Mouse (Mus musculus): ENCODE measurements at regions not wholly inside any gene's neighbourhood (a gene's known extent, or its start where the extent isn't known, plus 50 kb on each side); places are given as distances from the start of the nearest gene placed in this dataset.
"Not testable (repeated sequence)": the region's sequence is repeated elsewhere in the genome, so short reads cannot be mapped to it uniquely, and the experiment has no call there.

- 62% methylated on average over 8 of the region's 8 CpGs for WGBS
- ATAC-seq (ENCODE audit: low FRiP score, low TSS enrichment): no peak
Observed at GRCm38 (mm10) chr4:23341240-23341639, 853.1 kb upstream of the Pou3f2 start.

DNA sequence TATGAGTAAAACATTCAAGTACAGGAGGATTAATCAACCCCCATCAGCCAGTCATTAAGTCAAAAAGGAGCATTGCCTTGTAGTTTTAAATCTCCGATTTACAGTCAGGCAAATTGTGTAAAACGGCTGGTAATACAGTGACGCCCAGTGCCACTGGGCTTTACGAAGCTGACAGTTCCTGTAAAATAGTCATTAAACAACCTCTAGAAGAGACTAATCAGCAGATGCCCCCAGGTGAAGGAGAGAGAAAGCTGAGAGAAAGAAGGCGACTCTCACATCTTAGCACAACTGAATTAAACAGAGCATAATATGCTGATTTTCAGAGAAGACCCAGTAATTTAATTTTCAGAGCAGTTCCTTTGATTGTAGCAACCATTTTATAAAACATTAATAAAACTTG lies 850.3 kb upstream of the Pou3f2 start:
- Histone ChIP-seq H3K9ac (ENCODE audit: low read depth, low read length) (no peak overlapping the region), H3K36me3 (ENCODE audit: control insufficient read depth, insufficient read depth, low read length) (no peaks in the 10 kb centered on the region), H3K9me3 (ENCODE audit: control insufficient read depth, low read length) (no peaks in the 10 kb centered on the region), H3K4me1 (ENCODE audit: control insufficient read depth, insufficient read depth, low read length) (no peaks in the 10 kb centered on the region), H3K27me3 (ENCODE audit: control insufficient read depth, insufficient read depth, low read length) (no peaks in the 10 kb centered on the region), H3K27ac (ENCODE audit: low read depth, low read length) (no peak overlapping the region), H3K4me2 (replicated peaks; ENCODE audit: low read depth, low read length) (no peak overlapping the region), H3K4me3 (ENCODE audit: low read length) (no peak overlapping the region)
- WGBS: 68% methylated on average over 5 of the region's 5 CpGs
- no peak for ATAC-seq (ENCODE audit: low FRiP score, low TSS enrichment)

More at GRCm38 (mm10) chr4:23341240-23341639, 853.1 kb upstream of the Pou3f2 start:
- Histone ChIP-seq H3K4me1 (ENCODE audit: control insufficient read depth, insufficient read depth, low read length) (no peaks in the 10 kb centered on the region), H3K27me3 (ENCODE audit: control insufficient read depth, insufficient read depth, low read length) (no peaks in the 10 kb centered on the region), H3K9ac (ENCODE audit: low read depth, low read length) (no peak overlapping the region), H3K4me3 (ENCODE audit: low read length) (no peak overlapping the region), H3K4me2 (replicated peaks; ENCODE audit: low read depth, low read length) (no peak overlapping the region), H3K27ac (ENCODE audit: low read depth, low read length) (no peak overlapping the region), H3K36me3 (ENCODE audit: control insufficient read depth, insufficient read depth, low read length) (no peaks in the 10 kb centered on the region), H3K9me3 (ENCODE audit: control insufficient read depth, low read length) (no peaks in the 10 kb centered on the region)

- ATAC-seq (ENCODE audit: low FRiP score, low TSS enrichment): no peak
- 5% methylated on average over 2 of the region's 2 CpGs for WGBS
- no peaks in the 10 kb centered on the region for H3K27me3 ChIP-seq (ENCODE audit: control insufficient read depth, insufficient read depth, low read length)
Observed at GRCm38 (mm10) chr4:23300617-23301016, 812.5 kb upstream of the Pou3f2 start.

GRCm38 (mm10) chr4:23280087-23280486 lies 791.9 kb upstream of the Pou3f2 start:
- no peaks in the 10 kb centered on the region for H3K27me3 ChIP-seq (ENCODE audit: control insufficient read depth, insufficient read depth, low read length)
- no peaks in the 10 kb centered on the region for H3K4me1 ChIP-seq (ENCODE audit: control insufficient read depth, insufficient read depth, low read length)
- H3K4me3 ChIP-seq (ENCODE audit: low read length): no peak overlapping the region
- no peaks in the 10 kb centered on the region for H3K36me3 ChIP-seq (ENCODE audit: control insufficient read depth, insufficient read depth, low read length)
- WGBS: 72% methylated on average over 6 of the region's 6 CpGs
- H3K27ac ChIP-seq (ENCODE audit: low read depth, low read length): no peak overlapping the region
- H3K9ac ChIP-seq (ENCODE audit: low read depth, low read length): no peak overlapping the region
- H3K4me2 ChIP-seq (replicated peaks; ENCODE audit: low read depth, low read length): no peak overlapping the region
- no peaks in the 10 kb centered on the region for H3K9me3 ChIP-seq (ENCODE audit: control insufficient read depth, low read length)
- no peak for ATAC-seq (ENCODE audit: low FRiP score, low TSS enrichment)

More at GRCm38 (mm10) chr4:23300617-23301016, 812.5 kb upstream of the Pou3f2 start:
- no peaks in the 10 kb centered on the region for H3K4me1 ChIP-seq (ENCODE audit: control insufficient read depth, insufficient read depth, low read length)
- H3K36me3 ChIP-seq (ENCODE audit: control insufficient read depth, insufficient read depth, low read length): no peaks in the 10 kb centered on the region
- no peak overlapping the region for H3K4me3 ChIP-seq (ENCODE audit: low read length)
- H3K9ac ChIP-seq (ENCODE audit: low read depth, low read length): no peak overlapping the region
- H3K4me2 ChIP-seq (replicated peaks; ENCODE audit: low read depth, low read length): no peak overlapping the region
- no peak overlapping the region for H3K27ac ChIP-seq (ENCODE audit: low read depth, low read length)
- H3K9me3 ChIP-seq (ENCODE audit: control insufficient read depth, low read length): no peaks in the 10 kb centered on the region

GRCm38 (mm10) chr4:23275203-23275602 lies 787.0 kb upstream of the Pou3f2 start:
- no peaks in the 10 kb centered on the region for H3K27me3 ChIP-seq (ENCODE audit: control insufficient read depth, insufficient read depth, low read length)
- no peak for ATAC-seq (ENCODE audit: low FRiP score, low TSS enrichment)
- no peaks in the 10 kb centered on the region for H3K4me1 ChIP-seq (ENCODE audit: control insufficient read depth, insufficient read depth, low read length)
- no peak overlapping the region for H3K4me3 ChIP-seq (ENCODE audit: low read length)
- H3K9ac ChIP-seq (ENCODE audit: low read depth, low read length): no peak overlapping the region
- WGBS: 81% methylated on average over 5 of the region's 5 CpGs
- no peak overlapping the region for H3K27ac ChIP-seq (ENCODE audit: low read depth, low read length)
- H3K4me2 ChIP-seq (replicated peaks; ENCODE audit: low read depth, low read length): no peak overlapping the region
- H3K36me3 ChIP-seq (ENCODE audit: control insufficient read depth, insufficient read depth, low read length): no peaks in the 10 kb centered on the region
- H3K9me3 ChIP-seq (ENCODE audit: control insufficient read depth, low read length): no peaks in the 10 kb centered on the region

GRCm38 (mm10) chr4:23271947-23272346 lies 783.8 kb upstream of the Pou3f2 start:
- no peaks in the 10 kb centered on the region for H3K4me1 ChIP-seq (ENCODE audit: control insufficient read depth, insufficient read depth, low read length)
- H3K4me2 ChIP-seq (replicated peaks; ENCODE audit: low read depth, low read length): no peak overlapping the region
- no peaks in the 10 kb centered on the region for H3K27me3 ChIP-seq (ENCODE audit: control insufficient read depth, insufficient read depth, low read length)
- no peak overlapping the region for H3K27ac ChIP-seq (ENCODE audit: low read depth, low read length)
- no peaks in the 10 kb centered on the region for H3K36me3 ChIP-seq (ENCODE audit: control insufficient read depth, insufficient read depth, low read length)
- ATAC-seq (ENCODE audit: low FRiP score, low TSS enrichment): no peak
- no peak overlapping the region for H3K4me3 ChIP-seq (ENCODE audit: low read length)
- H3K9ac ChIP-seq (ENCODE audit: low read depth, low read length): no peak overlapping the region
- H3K9me3 ChIP-seq (ENCODE audit: control insufficient read depth, low read length): no peaks in the 10 kb centered on the region

DNA sequence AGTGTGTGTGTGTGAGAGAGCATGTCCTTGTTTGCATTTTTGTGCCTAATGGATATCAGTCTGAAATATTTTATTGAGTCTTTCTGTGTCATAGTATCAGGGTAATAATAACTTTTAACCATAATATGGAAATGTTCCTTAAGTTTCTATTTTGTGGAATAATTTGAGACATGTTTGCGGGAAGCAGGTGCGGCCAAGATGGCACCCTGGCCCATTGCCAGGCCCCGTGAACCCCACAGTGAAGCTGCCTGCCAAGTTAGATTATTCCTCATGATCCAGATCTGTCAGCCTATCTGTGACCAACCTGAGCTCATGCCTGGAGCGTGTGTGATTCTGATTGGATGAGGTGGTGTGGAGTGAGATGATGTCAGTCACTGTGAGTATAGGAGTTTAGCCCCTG lies 772.2 kb upstream of the Pou3f2 start:
- Histone ChIP-seq H3K36me3 (ENCODE audit: control insufficient read depth, insufficient read depth, low read length) (no peaks in the 10 kb centered on the region), H3K27ac (ENCODE audit: low read depth, low read length) (no peak overlapping the region), H3K4me2 (replicated peaks; ENCODE audit: low read depth, low read length) (no peak overlapping the region), H3K4me3 (ENCODE audit: low read length) (no peak overlapping the region), H3K9ac (ENCODE audit: low read depth, low read length) (no peak overlapping the region), H3K27me3 (ENCODE audit: control insufficient read depth, insufficient read depth, low read length) (no peaks in the 10 kb centered on the region), H3K9me3 (ENCODE audit: control insufficient read depth, low read length) (no peaks in the 10 kb centered on the region), H3K4me1 (ENCODE audit: control insufficient read depth, insufficient read depth, low read length) (no peaks in the 10 kb centered on the region)
- 94% methylated on average over 4 of the region's 4 CpGs for WGBS
- no peak for ATAC-seq (ENCODE audit: low FRiP score, low TSS enrichment)

DNA sequence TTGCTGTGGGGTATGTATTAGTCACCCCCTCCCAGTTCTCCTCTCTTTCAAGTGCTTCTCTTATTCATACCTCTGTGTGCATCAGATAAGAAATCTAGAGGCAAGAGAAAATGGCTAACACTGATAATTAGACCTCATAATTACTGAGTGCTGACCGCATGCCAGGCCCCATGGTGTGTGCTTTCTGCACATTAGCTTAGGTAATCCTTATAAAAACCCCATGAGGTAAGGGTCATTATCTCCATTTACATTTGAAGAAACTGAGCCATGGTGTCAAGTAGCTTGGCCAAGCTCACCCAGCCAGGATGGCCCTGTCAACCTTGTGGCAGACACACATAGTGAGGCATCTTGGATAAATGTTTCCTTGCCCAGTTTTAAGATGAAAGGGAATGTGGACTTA lies 746.8 kb upstream of the Pou3f2 start:
- no peaks in the 10 kb centered on the region for H3K36me3 ChIP-seq (ENCODE audit: control insufficient read depth, insufficient read depth, low read length)
- no peak overlapping the region for H3K4me3 ChIP-seq (ENCODE audit: low read length)
- no peaks in the 10 kb centered on the region for H3K9me3 ChIP-seq (ENCODE audit: control insufficient read depth, low read length)
- 39% methylated on average over 1 of the region's 1 CpGs for WGBS
- no peaks in the 10 kb centered on the region for H3K4me1 ChIP-seq (ENCODE audit: control insufficient read depth, insufficient read depth, low read length)
- H3K9ac ChIP-seq (ENCODE audit: low read depth, low read length): no peak overlapping the region
- no peak overlapping the region for H3K27ac ChIP-seq (ENCODE audit: low read depth, low read length)
- no peak overlapping the region for H3K4me2 ChIP-seq (replicated peaks; ENCODE audit: low read depth, low read length)
- no peaks in the 10 kb centered on the region for H3K27me3 ChIP-seq (ENCODE audit: control insufficient read depth, insufficient read depth, low read length)
- ATAC-seq (ENCODE audit: low FRiP score, low TSS enrichment): no peak

DNA sequence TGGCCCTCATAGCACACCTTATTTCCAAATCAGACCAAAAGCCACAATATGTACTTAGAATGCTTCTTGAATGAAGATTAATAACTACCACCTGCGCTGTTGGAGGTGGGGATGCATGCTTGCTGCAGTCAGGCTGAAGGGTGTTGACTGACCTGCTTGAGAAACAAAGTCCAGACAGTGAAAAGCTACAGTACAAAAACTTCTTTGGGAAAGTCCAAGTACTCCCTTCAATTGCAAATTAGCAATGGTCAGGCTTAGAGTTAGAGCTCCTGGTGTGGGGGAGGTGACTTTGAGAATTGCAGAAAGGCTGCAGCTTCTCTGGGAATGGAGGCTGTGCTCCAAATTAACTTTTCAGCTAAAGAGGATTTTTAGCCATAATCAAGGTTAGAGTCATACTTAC lies 706.6 kb upstream of the Pou3f2 start:
- not testable (repeated sequence) for H3K4me1 ChIP-seq (ENCODE audit: control insufficient read depth, insufficient read depth, low read length); H3K4me2 ChIP-seq (replicated peaks; ENCODE audit: low read depth, low read length)

More for the DNA sequence above, 706.6 kb upstream of the Pou3f2 start:
- H3K27ac ChIP-seq (ENCODE audit: low read depth, low read length); H3K36me3 ChIP-seq (ENCODE audit: control insufficient read depth, insufficient read depth, low read length); H3K4me3 ChIP-seq (ENCODE audit: low read length); H3K27me3 ChIP-seq (ENCODE audit: control insufficient read depth, insufficient read depth, low read length); H3K9me3 ChIP-seq (ENCODE audit: control insufficient read depth, low read length); H3K9ac ChIP-seq (ENCODE audit: low read depth, low read length); ATAC-seq (ENCODE audit: low FRiP score, low TSS enrichment): not testable (repeated sequence)
- 94% methylated on average over 1 of the region's 1 CpGs for WGBS

Data from kidney, embryonic 14.5 days (tissue).